Mouse (Mus musculus) effector memory CD4-positive, alpha-beta T cell, adult 5 months (primary cell): Measurements from ENCODE around the gene Prima1. TPM values are rescaled to one million over a fixed set of nuclear protein-coding genes. Genes with fewer than 3 reads are reported as not detected.

ENCODE experiments used
- polyA plus RNA-seq: library from polyadenylated mRNA; unstranded; fragments of 100-300 nt; shearing (Covaris generic); gene quantifications from one replicate; pipeline ENCODE4 v1.2.1, GENCODE M21; 2017

Prima1 gene
- not detected for polyA plus RNA-seq

DNA sequence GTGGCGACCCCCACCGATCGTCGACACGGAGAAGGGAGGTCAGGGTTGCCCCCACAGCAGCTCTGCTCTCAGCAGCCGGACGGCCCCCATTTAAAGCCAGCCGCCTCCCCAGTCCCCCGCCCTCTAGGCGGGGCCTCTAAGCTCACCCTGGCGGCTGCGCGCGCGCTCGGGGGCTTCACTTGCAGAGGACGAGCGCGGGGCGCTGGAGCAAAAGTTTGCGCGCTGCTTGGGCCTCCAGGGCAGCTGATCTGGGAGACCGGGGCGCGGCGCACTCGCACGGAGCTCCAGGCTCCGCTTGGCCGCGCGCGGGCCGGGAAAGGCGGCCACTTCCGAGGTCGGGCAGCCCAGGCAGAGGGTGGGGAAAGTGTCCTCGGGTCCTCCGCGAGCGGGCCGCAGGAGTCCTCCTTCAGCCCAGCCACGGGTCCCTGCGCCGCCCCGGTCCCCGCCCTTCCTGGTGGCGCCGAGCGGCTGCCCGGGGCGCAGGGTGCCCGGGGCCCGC, at the start of gene Prima1:
Gene Prima1, minus strand, starts transcription at position 68 of the 499 bp plus-strand sequence.

Other genes starting within 250 kb of the Prima1 start
- gene Fam181a, start 68.8 kb upstream of the Prima1 start, polyA plus RNA-seq: not detected
- gene Asb2, start 113.9 kb upstream of the Prima1 start, polyA plus RNA-seq: 26.2 TPM
- 4.7 TPM for gene Otub2, start 146.5 kb upstream of the Prima1 start, polyA plus RNA-seq
- 1.5 TPM for gene 9330161L09Rik, start 165.7 kb upstream of the Prima1 start, polyA plus RNA-seq
- gene Ddx24, start 183.7 kb upstream of the Prima1 start, polyA plus RNA-seq: 212 TPM
- 301 TPM for gene Ifi27, start 192.1 kb upstream of the Prima1 start, polyA plus RNA-seq
- gene Ifi27l2a, start 201.5 kb upstream of the Prima1 start, polyA plus RNA-seq: 299 TPM
- gene Ifi27l2b, start 215.1 kb upstream of the Prima1 start, polyA plus RNA-seq: not detected